Mouse (Mus musculus): ENCODE measurements at regions not wholly inside any gene's neighbourhood (a gene's known extent, or its start where the extent isn't known, plus 50 kb on each side); places are given as distances from the start of the nearest gene placed in this dataset.

GRCm38 (mm10) chr5:46338461-46338860 is 481.0 kb upstream of the Lcorl start:
- TF ChIP-seq CTCF (IDR thresholded peaks at IDR 0.05; ENCODE audit: low read depth, low read length) (no peak), POLR2A (IDR thresholded peaks at IDR 0.05; ENCODE audit: borderline replicate concordance, low read depth, low read length) (no peak)
- Histone ChIP-seq H3K4me1 (ENCODE audit: control insufficient read depth, insufficient read depth, low read length) (no peaks in the 10 kb centered on the region), H3K27ac (ENCODE audit: insufficient read depth, low read depth, low read length) (no peak overlapping the region), H3K4me3 (ENCODE audit: insufficient read depth, low read length) (no peak overlapping the region)

DNA sequence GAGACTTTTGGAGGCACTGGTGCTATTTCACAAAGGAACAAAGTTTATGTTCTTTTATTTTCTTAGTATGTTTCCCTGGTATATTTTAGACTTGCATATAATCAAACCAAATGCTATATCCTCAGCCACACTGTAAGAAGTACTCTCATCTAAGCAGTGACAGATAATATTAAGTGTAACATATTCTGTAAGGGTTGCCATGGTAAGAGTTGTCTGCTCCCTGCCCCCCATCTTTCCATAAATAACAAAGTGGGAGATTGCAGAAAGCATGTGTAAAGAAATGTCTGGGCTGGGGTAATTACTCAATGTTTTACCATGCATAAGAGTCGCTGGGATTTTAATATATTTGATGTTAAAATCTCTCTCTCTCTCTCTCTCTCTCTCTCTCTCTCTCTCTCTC is 473.5 kb upstream of the Lcorl start:
- no peak for TF ChIP-seq CTCF (IDR thresholded peaks at IDR 0.05; ENCODE audit: low read depth, low read length)
- no peak for TF ChIP-seq POLR2A (IDR thresholded peaks at IDR 0.05; ENCODE audit: borderline replicate concordance, low read depth, low read length)
- H3K4me1 ChIP-seq (ENCODE audit: control insufficient read depth, insufficient read depth, low read length), result no peaks in the 10 kb centered on the region
- no peak overlapping the region for H3K4me3 ChIP-seq (ENCODE audit: insufficient read depth, low read length)

More for the DNA sequence above, 473.5 kb upstream of the Lcorl start:
- H3K27ac ChIP-seq (ENCODE audit: insufficient read depth, low read depth, low read length), result no peak overlapping the region
